In genomic region chr14:93474991-93475390, GRCm38 (mm10) we compare ENCODE assay signal across 10 mouse cellular contexts.
DNase-seq lines count a peak whose midpoint lies in the region; ATAC-seq and TF ChIP-seq lines count a peak whose summit lies in the region.
"Had no signal": no experiment of that assay in that cellular context is flagged by ENCODE, and none has a peak within 500 bp of the region (broad histone marks: within the 10 kb centered on the region; RNA-seq: fewer than 3 reads in every experiment).

No protein-coding gene starts in this region.

- 0 out of 2 replicates have a peak overlapping the region, but pooled peaks have one; percentile 28 for H3K27ac ChIP-seq in layer of hippocampus, adult 2 months
- H3K27ac ChIP-seq: limb, embryonic 12.5 days had no signal

- TF ChIP-seq CTCF in layer of hippocampus, adult 2 months (conservative IDR thresholded peaks at IDR 0.05): no peak

- ATAC-seq in CD4-positive, CD25-positive, alpha-beta regulatory T cell, adult 4 months: no peak

- peak; percentile 23 to 25 for DNase-seq in layer of hippocampus, adult 2 months (ENCODE audit: low spot score in 2 of 2)
- DNase-seq in layer of hippocampus, adult 9-10 months (ENCODE audit: low spot score): no peak
- peak; percentile 61 for DNase-seq in adrenal gland, postnatal 14 days
- peak; percentile 85 to 87 for DNase-seq in cerebellum, postnatal 14 days
- peak; percentile 74 to 78 for DNase-seq in kidney, postnatal 4 days
- no peak for DNase-seq in left cerebral cortex, postnatal 25 days (ENCODE audit: low spot score in 2 of 2)
- DNase-seq in embryo, embryonic 9.5 days (ENCODE audit: extremely low spot score): no peak
- DNase-seq: embryo, embryonic 11 days had no signal

- no peak overlapping the region for H3K4me3 ChIP-seq in layer of hippocampus, adult 2 months
- H3K4me3 ChIP-seq: limb, embryonic 12.5 days had no signal

- intact Hi-C loops in left cerebral cortex, postnatal 25 days (cut with DNase I): no loop called here

Comparison
In these comparisons a context has a peak if more than half of its experiments do, and no peak if none do; other contexts are left out.
1. DNase-seq: peak in layer of hippocampus, adult 2 months (2 of 2), adrenal gland, postnatal 14 days (single experiment), cerebellum, postnatal 14 days (2 of 2) and kidney, postnatal 4 days (2 of 2); none in layer of hippocampus, adult 9-10 months (single experiment), left cerebral cortex, postnatal 25 days (0 of 2) and embryo, embryonic 9.5 days (single experiment).